Mouse (Mus musculus): Measurements from ENCODE around the gene Spice1. TPM values are rescaled to one million over a fixed set of nuclear protein-coding genes. Genes with fewer than 3 reads are reported as not detected.

Gene Spice1
- total RNA-seq, 1 experiment, result 15.3 TPM

- Histone ChIP-seq H3K36me3 (ENCODE audit: control insufficient read depth, insufficient read depth, low read length, poor library complexity, severe bottlenecking) (peaks cover 4% of the 10 kb centered on the region; the same call in 1 of the 2 replicates), H3K4me3 (ENCODE audit: insufficient read depth in 1 of 2, low read depth in 1 of 2, low read length in 2 of 2, poor library complexity in 1 of 2, severe bottlenecking in 1 of 2) (no peak overlapping the region), H3K27ac (ENCODE audit: insufficient read depth, low read depth, low read length, poor library complexity, severe bottlenecking) (no peak overlapping the region), H3K9ac (ENCODE audit: insufficient read depth, low read depth, low read length, poor library complexity, severe bottlenecking) (no peak overlapping the region), H3K4me1 (ENCODE audit: control insufficient read depth in 2 of 2, insufficient read depth in 2 of 2, low read length in 2 of 2, poor library complexity in 1 of 2) (peaks cover 3 to 6% of the 10 kb centered on the region in 2 experiments; a peak in 2 of 4 replicates), H3K9me3 (ENCODE audit: control insufficient read depth, insufficient read depth, low read depth, low read length) (no peaks in the 10 kb centered on the region)
- in situ Hi-C loops (cut with MboI; ENCODE audit: low sequenced_read_pairs in 2 of 2, unreplicated experiment in 2 of 2), result loop anchor here in 1 of 2 experiments (10.0 kb wide), 1 partner anchor 113 kb away; no protein-coding TSS in a partner anchor
- TF ChIP-seq CHD2 (IDR thresholded peaks at IDR 0.05; ENCODE audit: low read depth, low read length) (no peak), MAFK (IDR thresholded peaks at IDR 0.05; ENCODE audit: insufficient read depth, low read depth, low read length) (no peak), HCFC1 (IDR thresholded peaks at IDR 0.05; ENCODE audit: borderline replicate concordance, insufficient read depth, low read length) (no peak), ZC3H11A (IDR thresholded peaks at IDR 0.05; ENCODE audit: borderline replicate concordance, low read depth, low read length) (no peak)
- peak; percentile 79 for DNase-seq (ENCODE audit: low read depth, low spot score)
These were observed 10.8 kb downstream of the Spice1 start for GRCm38 (mm10) chr16:44357571-44358268.

GRCm38 (mm10) chr16:44361921-44362890 lies 15.3 kb downstream of the Spice1 start:
- Histone ChIP-seq H3K27ac (ENCODE audit: insufficient read depth, low read depth, low read length, poor library complexity, severe bottlenecking) (no peak overlapping the region), H3K9me3 (ENCODE audit: control insufficient read depth, insufficient read depth, low read depth, low read length) (no peaks in the 10 kb centered on the region), H3K4me3 (ENCODE audit: insufficient read depth in 1 of 2, low read depth in 1 of 2, low read length in 2 of 2, poor library complexity in 1 of 2, severe bottlenecking in 1 of 2) (no peak overlapping the region), H3K36me3 (ENCODE audit: control insufficient read depth, insufficient read depth, low read length, poor library complexity, severe bottlenecking) (peaks cover 6% of the 10 kb centered on the region), H3K9ac (ENCODE audit: insufficient read depth, low read depth, low read length, poor library complexity, severe bottlenecking) (no peak overlapping the region), H3K4me1 (ENCODE audit: control insufficient read depth in 2 of 2, insufficient read depth in 2 of 2, low read length in 2 of 2, poor library complexity in 1 of 2) (peaks cover 3 to 5% of the 10 kb centered on the region in 2 experiments; a peak in 2 of 4 replicates)
- DNase-seq (ENCODE audit: low read depth, low spot score), result no peak
- TF ChIP-seq HCFC1 (IDR thresholded peaks at IDR 0.05; ENCODE audit: borderline replicate concordance, insufficient read depth, low read length) (no peak), ZC3H11A (IDR thresholded peaks at IDR 0.05; ENCODE audit: borderline replicate concordance, low read depth, low read length) (peak; percentile 73; the same call in 1 of the 2 replicates)
- in situ Hi-C loops (cut with MboI; ENCODE audit: low sequenced_read_pairs in 2 of 2, unreplicated experiment in 2 of 2), result no loop called here

DNA sequence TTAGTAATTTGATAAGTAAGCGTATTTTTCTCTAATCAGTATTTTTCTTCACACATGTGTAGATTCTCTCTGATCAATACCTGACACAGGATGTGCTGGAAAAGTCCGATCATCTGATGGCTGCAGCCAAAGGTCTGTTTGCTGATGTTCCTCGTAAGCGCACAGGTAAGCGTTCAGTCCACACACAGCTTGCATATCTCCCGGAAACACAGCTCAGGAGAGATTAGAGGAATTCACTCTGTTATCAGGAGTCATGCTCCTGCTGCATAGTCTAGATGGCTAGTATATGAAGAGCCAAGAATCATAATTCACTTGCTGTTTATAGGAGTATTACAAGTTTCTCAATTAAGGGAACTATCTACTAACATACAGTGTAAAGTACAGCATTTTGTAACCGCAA lies 18.6 kb downstream of the Spice1 start:
- TF ChIP-seq ZC3H11A (IDR thresholded peaks at IDR 0.05; ENCODE audit: borderline replicate concordance, low read depth, low read length), result no peak
- no peak for TF ChIP-seq HCFC1 (IDR thresholded peaks at IDR 0.05; ENCODE audit: borderline replicate concordance, insufficient read depth, low read length)
- TF ChIP-seq MAFK (IDR thresholded peaks at IDR 0.05; ENCODE audit: insufficient read depth, low read depth, low read length), result no peak
- no peak for TF ChIP-seq CHD2 (IDR thresholded peaks at IDR 0.05; ENCODE audit: low read depth, low read length)
- no peak for TF ChIP-seq ZNF384 (IDR thresholded peaks at IDR 0.05; ENCODE audit: low read depth, low read length)

GRCm38 (mm10) chr16:44375459-44375858 lies 28.5 kb downstream of the Spice1 start:
- no peak for DNase-seq (ENCODE audit: low read depth, low spot score)
- TF ChIP-seq ZNF384 (IDR thresholded peaks at IDR 0.05; ENCODE audit: low read depth, low read length) (no peak), HCFC1 (IDR thresholded peaks at IDR 0.05; ENCODE audit: borderline replicate concordance, insufficient read depth, low read length) (no peak), CHD2 (IDR thresholded peaks at IDR 0.05; ENCODE audit: low read depth, low read length) (no peak), MAFK (IDR thresholded peaks at IDR 0.05; ENCODE audit: insufficient read depth, low read depth, low read length) (no peak), ZC3H11A (IDR thresholded peaks at IDR 0.05; ENCODE audit: borderline replicate concordance, low read depth, low read length) (no peak)
- Histone ChIP-seq H3K4me3 (ENCODE audit: insufficient read depth in 1 of 2, low read depth in 1 of 2, low read length in 2 of 2, poor library complexity in 1 of 2, severe bottlenecking in 1 of 2) (no peak overlapping the region), H3K9ac (ENCODE audit: insufficient read depth, low read depth, low read length, poor library complexity, severe bottlenecking) (no peak overlapping the region), H3K36me3 (ENCODE audit: control insufficient read depth, insufficient read depth, low read length, poor library complexity, severe bottlenecking) (peaks cover 14% of the 10 kb centered on the region), H3K9me3 (ENCODE audit: control insufficient read depth, insufficient read depth, low read depth, low read length) (no peaks in the 10 kb centered on the region), H3K4me1 (ENCODE audit: control insufficient read depth in 2 of 2, insufficient read depth in 2 of 2, low read length in 2 of 2, poor library complexity in 1 of 2) (no peaks in the 10 kb centered on the region), H3K27ac (ENCODE audit: insufficient read depth, low read depth, low read length, poor library complexity, severe bottlenecking) (no peak overlapping the region)
- in situ Hi-C loops (cut with MboI; ENCODE audit: low sequenced_read_pairs in 2 of 2, unreplicated experiment in 2 of 2), result no loop called here

More for the DNA sequence above, 18.6 kb downstream of the Spice1 start:
- Histone ChIP-seq H3K4me1 (ENCODE audit: control insufficient read depth in 2 of 2, insufficient read depth in 2 of 2, low read length in 2 of 2, poor library complexity in 1 of 2) (0 out of 4 replicates have a peak, but pooled peaks cover 0 to 1% of the 10 kb centered on the region in 2 experiments), H3K9me3 (ENCODE audit: control insufficient read depth, insufficient read depth, low read depth, low read length) (no peaks in the 10 kb centered on the region), H3K27ac (ENCODE audit: insufficient read depth, low read depth, low read length, poor library complexity, severe bottlenecking) (no peak overlapping the region), H3K36me3 (ENCODE audit: control insufficient read depth, insufficient read depth, low read length, poor library complexity, severe bottlenecking) (peaks cover 9% of the 10 kb centered on the region), H3K4me3 (ENCODE audit: insufficient read depth in 1 of 2, low read depth in 1 of 2, low read length in 2 of 2, poor library complexity in 1 of 2, severe bottlenecking in 1 of 2) (no peak overlapping the region), H3K9ac (ENCODE audit: insufficient read depth, low read depth, low read length, poor library complexity, severe bottlenecking) (no peak overlapping the region)
- no peak for DNase-seq (ENCODE audit: low read depth, low spot score)
- in situ Hi-C loops (cut with MboI; ENCODE audit: low sequenced_read_pairs in 2 of 2, unreplicated experiment in 2 of 2), result no loop called here
